In the genomic region with DNA sequence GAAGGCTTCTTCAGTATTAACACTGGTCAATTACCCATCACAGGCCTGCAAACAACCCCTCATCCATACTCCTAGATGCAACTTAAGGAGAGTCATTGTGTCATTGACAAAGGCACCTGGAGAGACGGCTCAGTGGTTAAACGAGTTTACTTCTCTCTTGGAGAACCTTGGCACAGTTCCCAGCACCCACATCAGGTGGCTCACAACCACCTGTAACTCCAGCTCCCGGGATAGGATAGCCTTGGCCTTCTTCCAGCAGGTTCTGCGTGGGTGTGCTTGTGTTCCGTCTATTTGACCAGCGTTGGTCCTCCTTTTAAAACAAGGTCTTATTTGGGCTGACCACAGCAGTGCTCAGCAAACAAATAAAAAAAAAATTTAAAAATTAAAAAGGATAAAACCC, we compare ENCODE assay signal across 9 mouse cellular contexts.
"Had no signal": no experiment of that assay in that cellular context is flagged by ENCODE, and none has a peak within 500 bp of the region (broad histone marks: within the 10 kb centered on the region; RNA-seq: fewer than 3 reads in every experiment).

No protein-coding gene starts in this region.

- H3K4me1 ChIP-seq: midbrain, embryonic 12.5 days; neural tube, embryonic 13.5 days had no signal

- H3K4me3 ChIP-seq: limb, embryonic 13.5 days; lung, embryonic 15.5 days; midbrain, embryonic 12.5 days; neural tube, embryonic 13.5 days had no signal

- DNase-seq: kidney, adult 9 months; right cerebral cortex, postnatal 4 days; spleen, adult 18-20 months; thymus, adult 18-20 months; thymus, postnatal 14 days had no signal
